Mouse (Mus musculus): ENCODE data around the gene Gas7. TPM values are rescaled to one million over a fixed set of nuclear protein-coding genes. Genes with fewer than 3 reads are reported as not detected.

Gene Gas7
- polyA plus RNA-seq (2015; fragmentation: Illumina TruSeq; extraction: RNeasy Lipid Tissue Mini Kit (QIAGEN cat#74804); ENCODE audit: insufficient read depth, low read depth, low replicate concordance), result 4.7 TPM

GRCm38 (mm10) chr11:67454874-67455526 lies at the start of gene Gas7:
Gene Gas7, plus strand, starts transcription at chr11:67455437.

GRCm38 (mm10) chr11:67694703-67695376 lies 239.6 kb downstream of the Gas7 start, which contains the start of gene Rcvrn:
Gene Rcvrn, plus strand, starts transcription at chr11:67695326.

Other genes starting within 250 kb of the Gas7 start
- not detected for gene Myh4, start 217.4 kb upstream of the Gas7 start, polyA plus RNA-seq (2015; fragmentation: Illumina TruSeq; extraction: RNeasy Lipid Tissue Mini Kit (QIAGEN cat#74804); ENCODE audit: insufficient read depth, low read depth, low replicate concordance)
- not detected for gene Myh8, start 178.3 kb upstream of the Gas7 start, polyA plus RNA-seq (2015; fragmentation: Illumina TruSeq; extraction: RNeasy Lipid Tissue Mini Kit (QIAGEN cat#74804); ENCODE audit: insufficient read depth, low read depth, low replicate concordance)
- gene Myh13, start 133.8 kb upstream of the Gas7 start, polyA plus RNA-seq (2015; fragmentation: Illumina TruSeq; extraction: RNeasy Lipid Tissue Mini Kit (QIAGEN cat#74804); ENCODE audit: insufficient read depth, low read depth, low replicate concordance), result not detected
- not detected for gene Rcvrn, start 239.9 kb downstream of the Gas7 start, polyA plus RNA-seq (2015; fragmentation: Illumina TruSeq; extraction: RNeasy Lipid Tissue Mini Kit (QIAGEN cat#74804); ENCODE audit: insufficient read depth, low read depth, low replicate concordance)